Mouse (Mus musculus) kidney, embryonic 15.5 days (tissue): ENCODE measurements at regions not wholly inside any gene's neighbourhood (a gene's known extent, or its start where the extent isn't known, plus 50 kb on each side); places are given as distances from the start of the nearest gene placed in this dataset.

Source experiments
- ATAC-seq: fragments of 200-750 bp; cut with Nextera tagmentation; replicated peaks from 2 replicates; pipeline ENCODE4 v1.8.0; 2017; ENCODE audit warnings: moderate TSS enrichment; ENCODE audit not compliant: low FRiP score
- H3K27ac ChIP-seq: fragments of 300-500 bp; sonication (generic); 2 replicates; pipeline ENCODE4 v1.5.1; 2015; ENCODE audit warnings: mild to moderate bottlenecking, inconsistent platforms
- H3K27me3 ChIP-seq: fragments of 300-500 bp; sonication (generic); 2 replicates; pipeline ENCODE4 v1.6.1; 2015; ENCODE audit warnings: inconsistent platforms
- H3K36me3 ChIP-seq: fragments of 300-500 bp; sonication (generic); 2 replicates; pipeline ENCODE4 v1.6.1; 2015; ENCODE audit warnings: inconsistent platforms
- H3K4me1 ChIP-seq: fragments of 300-500 bp; sonication (generic); 2 replicates; pipeline ENCODE4 v1.6.1; 2015; ENCODE audit warnings: inconsistent platforms
- H3K4me2 ChIP-seq: fragments of 300-500 bp; sonication (generic); 2 replicates; pipeline ENCODE4 v1.6.1; 2015; ENCODE audit warnings: moderate library complexity, mild to moderate bottlenecking, inconsistent platforms
- H3K4me3 ChIP-seq: fragments of 300-500 bp; sonication (generic); replicated peaks from 2 replicates; pipeline ENCODE4 v1.5.1; 2015; ENCODE audit warnings: mild to moderate bottlenecking, inconsistent platforms
- H3K9ac ChIP-seq: fragments of 300-500 bp; sonication (generic); 2 replicates; pipeline ENCODE4 v1.6.1; 2015; ENCODE audit warnings: mild to moderate bottlenecking, inconsistent platforms
- H3K9me3 ChIP-seq: fragments of 300-500 bp; sonication (generic); replicated peaks from 2 replicates; pipeline ENCODE4 v1.6.1; 2016; ENCODE audit warnings: inconsistent platforms
- whole genome bisulfite sequencing: fragments of 180-500 bp; shearing (Covaris S2); methylation state at CpG from one replicate; pipeline ENCODE4 v1.1.7; 2015; ENCODE audit warnings: mixed read lengths; 5-methylcytosine and 5-hydroxymethylcytosine counted together

DNA sequence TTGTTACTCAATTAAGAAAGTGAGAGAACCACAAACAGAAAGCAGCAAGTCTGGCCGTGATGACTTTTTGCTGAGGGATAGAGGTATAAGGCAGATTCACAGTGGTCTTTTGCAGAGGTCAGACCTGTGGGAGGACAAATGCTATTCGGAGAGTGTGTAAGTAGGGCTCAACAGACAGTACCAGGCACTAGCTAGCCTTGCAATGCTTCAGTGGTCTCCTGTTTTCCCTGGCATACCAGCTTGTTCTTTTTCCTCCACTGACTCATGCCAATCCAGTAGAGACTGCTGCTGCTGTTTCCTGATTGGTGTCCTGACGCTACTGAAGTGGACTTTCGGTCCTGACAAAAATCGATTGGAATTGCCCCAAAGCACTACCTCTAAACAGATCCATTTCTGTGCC, 166.4 kb downstream of the Tlr4 start:
- H3K36me3 ChIP-seq: no peaks in the 10 kb centered on the region
- no peaks in the 10 kb centered on the region for H3K9me3 ChIP-seq
- ATAC-seq: 0 out of 2 replicates have a peak, but pooled peaks have one; percentile 56
- no peaks in the 10 kb centered on the region for H3K4me1 ChIP-seq
- WGBS: 67% methylated on average over 5 of the region's 5 CpGs
- H3K9ac ChIP-seq: no peak overlapping the region
- H3K27me3 ChIP-seq: no peaks in the 10 kb centered on the region
- no peak overlapping the region for H3K4me2 ChIP-seq
- no peak overlapping the region for H3K4me3 ChIP-seq
- H3K27ac ChIP-seq: no peak overlapping the region

DNA sequence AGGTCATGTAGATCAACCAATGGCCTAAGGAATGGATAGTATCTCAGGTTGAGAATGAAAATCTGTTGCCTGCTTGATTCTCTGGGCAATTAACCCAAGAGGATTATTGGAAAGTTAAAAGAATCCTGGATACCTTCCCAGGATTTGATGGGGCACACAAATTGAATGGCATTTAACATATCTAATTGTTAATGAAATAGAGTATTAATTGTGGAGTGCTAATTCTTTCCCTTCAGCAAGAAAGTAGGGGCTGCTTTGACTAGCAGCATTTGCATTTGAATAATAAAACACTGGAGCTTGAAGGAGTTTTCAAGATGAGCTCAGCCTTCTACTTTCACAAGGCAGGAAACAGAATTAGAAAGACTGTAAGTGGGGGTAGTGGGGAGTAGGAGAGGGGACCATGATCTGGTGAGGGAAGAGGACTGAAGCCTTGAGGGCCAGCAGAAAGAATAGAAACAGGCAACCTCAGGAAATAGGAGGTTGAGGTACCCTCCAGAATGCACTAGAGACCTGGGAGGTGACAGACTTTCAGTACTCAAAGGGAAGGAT, 178.9 kb downstream of the Tlr4 start:
- H3K9ac ChIP-seq: no peak overlapping the region
- H3K4me1 ChIP-seq: no peaks in the 10 kb centered on the region
- H3K4me3 ChIP-seq: no peak overlapping the region
- no peaks in the 10 kb centered on the region for H3K9me3 ChIP-seq
- no peaks in the 10 kb centered on the region for H3K36me3 ChIP-seq
- no peak overlapping the region for H3K27ac ChIP-seq
- no peaks in the 10 kb centered on the region for H3K27me3 ChIP-seq
- ATAC-seq: no peak
- no peak overlapping the region for H3K4me2 ChIP-seq

DNA sequence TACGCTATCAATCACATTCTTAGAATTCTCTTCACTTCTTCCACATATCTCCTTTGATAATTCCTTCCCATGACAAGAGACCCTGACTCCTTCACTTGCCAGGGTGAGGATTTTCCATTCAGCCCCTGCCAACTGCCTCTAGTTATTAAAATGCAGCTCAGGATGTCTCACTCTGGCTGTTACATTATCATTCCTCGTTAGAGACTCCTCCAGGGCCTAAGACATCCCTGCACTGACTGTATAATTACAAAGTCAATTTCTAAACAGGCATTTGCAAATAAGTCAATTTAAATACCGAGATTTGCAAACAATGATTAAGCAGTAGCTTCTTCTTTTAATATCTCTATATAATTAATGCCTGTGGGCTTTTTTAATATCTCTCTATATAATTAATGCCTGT, 184.3 kb downstream of the Tlr4 start:
- ATAC-seq: no peak
- Histone ChIP-seq H3K9me3 (no peaks in the 10 kb centered on the region), H3K27ac (no peak overlapping the region), H3K4me2 (no peak overlapping the region), H3K4me1 (no peaks in the 10 kb centered on the region), H3K4me3 (no peak overlapping the region), H3K36me3 (no peaks in the 10 kb centered on the region), H3K27me3 (no peaks in the 10 kb centered on the region), H3K9ac (no peak overlapping the region)
- 74% methylated on average over 3 of the region's 3 CpGs for WGBS

DNA sequence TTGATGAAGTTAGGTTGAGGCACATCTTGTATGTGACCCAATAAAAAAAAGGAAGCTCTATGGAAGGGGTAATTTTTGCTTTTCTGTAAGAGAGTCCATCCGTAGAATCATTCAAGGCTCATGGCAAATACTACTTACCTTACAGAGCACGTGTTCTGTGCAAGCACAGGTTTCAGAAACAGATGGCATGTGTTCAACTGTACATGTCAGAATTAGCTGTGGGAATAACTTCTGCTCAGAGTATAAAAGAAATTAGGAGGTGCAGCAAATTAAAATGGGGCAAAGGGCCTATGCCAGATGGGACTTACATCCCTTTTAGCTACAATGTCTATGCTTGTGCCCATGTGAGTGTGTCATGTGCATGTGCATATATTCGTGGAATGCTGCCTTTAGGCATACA, 216.7 kb downstream of the Tlr4 start:
- ATAC-seq: no peak

More for the DNA sequence above, 216.7 kb downstream of the Tlr4 start:
- Histone ChIP-seq H3K9me3 (no peaks in the 10 kb centered on the region), H3K36me3 (no peaks in the 10 kb centered on the region), H3K27ac (no peak overlapping the region), H3K4me1 (no peaks in the 10 kb centered on the region), H3K4me3 (no peak overlapping the region), H3K9ac (no peak overlapping the region), H3K4me2 (no peak overlapping the region), H3K27me3 (no peaks in the 10 kb centered on the region)
- 80% methylated on average over 3 of the region's 3 CpGs for WGBS
